Mouse (Mus musculus) hindlimb bud, embryonic 11.5 days (tissue): ENCODE measurements around the gene Alppl2.

ENCODE experiments used
- DNase-seq: peaks from one replicate; pipeline ENCODE4 v3.0.0-alpha.2; 2012; ENCODE audit warnings: low read depth, low spot score; ENCODE audit errors: extremely low spot score

Alppl2 gene

GRCm38 (mm10) chr1:87089828-87090227 lies at the start of gene Alppl2:
Gene Alppl2 (minus strand): TSS chr1:87089928.
- no peak for DNase-seq

- no peak for DNase-seq
These were observed 42.1 kb upstream of the Alppl2 start for GRCm38 (mm10) chr1:87131803-87132202.

- DNase-seq = no peak
These were observed 37.7 kb upstream of the Alppl2 start for GRCm38 (mm10) chr1:87127206-87128030.

- DNase-seq = no peak
These were observed 34.9 kb upstream of the Alppl2 start, which contains the start of gene Akp3 for GRCm38 (mm10) chr1:87124673-87125072. Gene Akp3 (plus strand): TSS chr1:87124973.

GRCm38 (mm10) chr1:87114784-87115183 lies 25.1 kb upstream of the Alppl2 start:
- no peak for DNase-seq

- DNase-seq = no peak
These were observed 22.1 kb upstream of the Alppl2 start for GRCm38 (mm10) chr1:87111719-87112354.

GRCm38 (mm10) chr1:87108564-87108963 lies 18.8 kb upstream of the Alppl2 start:
- DNase-seq = no peak

- no peak for DNase-seq
These were observed 16.8 kb upstream of the Alppl2 start for GRCm38 (mm10) chr1:87106536-87106935.

- DNase-seq = no peak
These were observed 14.2 kb upstream of the Alppl2 start for GRCm38 (mm10) chr1:87103936-87104335.

GRCm38 (mm10) chr1:87102114-87102513 lies 12.4 kb upstream of the Alppl2 start:
- no peak for DNase-seq

- DNase-seq = no peak
These were observed 11.7 kb upstream of the Alppl2 start, which contains the start of gene Alpi for GRCm38 (mm10) chr1:87101411-87101810. Gene Alpi (minus strand): TSS chr1:87101606.

- DNase-seq = peak; percentile 20
These were observed 8.7 kb upstream of the Alppl2 start for GRCm38 (mm10) chr1:87098358-87098975.

- DNase-seq = no peak
These were observed 5.9 kb upstream of the Alppl2 start for GRCm38 (mm10) chr1:87095642-87096041.

GRCm38 (mm10) chr1:87089251-87089650 lies 477 bp downstream of the Alppl2 start:
- no peak for DNase-seq

GRCm38 (mm10) chr1:87086964-87087363 lies 2.8 kb downstream of the Alppl2 start:
- DNase-seq = no peak

- no peak for DNase-seq
These were observed 3.5 kb downstream of the Alppl2 start for GRCm38 (mm10) chr1:87086196-87086595.

- no peak for DNase-seq
These were observed 16.0 kb downstream of the Alppl2 start for GRCm38 (mm10) chr1:87073776-87074175.

- DNase-seq = no peak
These were observed 19.0 kb downstream of the Alppl2 start for GRCm38 (mm10) chr1:87070720-87071119.

GRCm38 (mm10) chr1:87060913-87061312 lies 28.8 kb downstream of the Alppl2 start:
- DNase-seq = no peak

- DNase-seq = no peak
These were observed 30.6 kb downstream of the Alppl2 start for GRCm38 (mm10) chr1:87059042-87059665.

GRCm38 (mm10) chr1:87057075-87057474 lies 32.7 kb downstream of the Alppl2 start:
- no peak for DNase-seq
